Mouse (Mus musculus) frontal cortex, adult 2 months (tissue): ENCODE results near the gene Vmn1r209. TPM values are rescaled to one million over a fixed set of nuclear protein-coding genes. Genes with fewer than 3 reads are reported as not detected.
A peak's percentile ranks its signal among the peaks of the same experiment; 100 is the strongest.
"Not testable (repeated sequence)": the region's sequence is repeated elsewhere in the genome, so short reads cannot be mapped to it uniquely, and the experiment has no call there.

Experiments used
- DNase-seq, 2 experiments: peaks; one replicate each; pipeline ENCODE4 v3.0.0; 2022; ENCODE audit warnings: low spot score in 1 of 2; ENCODE audit errors: extremely low spot score in 1 of 2
- polyA plus RNA-seq: library from polyadenylated mRNA; depleted of rRNA; stranded (reverse); fragments of >200 nt; gene quantifications from 2 replicates; pipeline ENCODE4 v1.2.3, GENCODE M21; 2012; rRNA removed

Gene Vmn1r209
- 0.14 and 0.27 TPM in 2 replicates for polyA plus RNA-seq

GRCm38 (mm10) chr13:22809582-22809981, at the start of gene Vmn1r209:
Gene Vmn1r209, minus strand, starts transcription at chr13:22809682.
- not testable (repeated sequence) for DNase-seq

DNA sequence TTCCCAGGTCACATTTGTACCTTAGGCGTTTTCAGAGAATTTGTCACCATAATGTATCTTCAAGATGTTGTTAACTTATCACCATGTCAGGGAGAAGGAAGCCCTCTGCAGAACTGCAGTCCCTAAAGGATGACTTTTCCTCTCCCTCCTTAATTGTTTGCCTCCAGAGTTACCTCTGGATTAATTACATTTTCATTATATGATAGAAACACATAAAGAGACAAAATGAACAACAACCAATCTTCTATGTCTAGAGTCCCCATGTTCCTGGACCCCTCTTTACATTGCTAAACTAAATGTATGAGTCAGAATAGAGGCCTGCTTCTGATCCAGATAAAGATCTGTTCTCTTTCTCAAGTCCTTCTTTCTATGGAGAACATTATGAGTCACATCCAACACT, 48.0 kb upstream of the Vmn1r209 start, which contains the start of gene Vmn1r211:
TSS of gene Vmn1r211 (minus strand) at position 101 of the 400 bp plus-strand sequence.
- no peak for DNase-seq

- DNase-seq: no peak
These were observed 45.3 kb upstream of the Vmn1r209 start for GRCm38 (mm10) chr13:22854760-22855159.

DNA sequence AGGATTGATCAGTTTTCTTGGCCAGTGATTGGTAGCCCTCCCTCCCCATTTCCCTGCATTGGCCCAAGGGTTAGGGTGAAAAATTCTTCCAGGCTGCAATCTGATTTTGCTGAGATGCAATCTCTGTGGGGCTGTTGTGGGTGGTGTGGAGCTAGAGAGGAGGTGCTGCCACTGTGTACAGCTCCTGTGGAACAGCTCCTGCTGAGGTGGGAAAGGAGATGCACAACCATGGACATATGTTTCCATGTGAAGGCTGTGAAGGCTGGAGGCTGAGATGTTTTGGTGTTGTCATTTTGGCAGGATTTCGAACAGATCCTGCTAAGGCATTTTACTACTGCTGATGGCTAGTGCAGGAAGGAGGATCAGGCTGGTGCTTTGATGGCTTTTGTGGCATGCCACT, 37.3 kb upstream of the Vmn1r209 start:
- DNase-seq: peak; percentile 3 to 22

GRCm38 (mm10) chr13:22844304-22844703, 34.8 kb upstream of the Vmn1r209 start:
- not testable (repeated sequence) for DNase-seq

DNA sequence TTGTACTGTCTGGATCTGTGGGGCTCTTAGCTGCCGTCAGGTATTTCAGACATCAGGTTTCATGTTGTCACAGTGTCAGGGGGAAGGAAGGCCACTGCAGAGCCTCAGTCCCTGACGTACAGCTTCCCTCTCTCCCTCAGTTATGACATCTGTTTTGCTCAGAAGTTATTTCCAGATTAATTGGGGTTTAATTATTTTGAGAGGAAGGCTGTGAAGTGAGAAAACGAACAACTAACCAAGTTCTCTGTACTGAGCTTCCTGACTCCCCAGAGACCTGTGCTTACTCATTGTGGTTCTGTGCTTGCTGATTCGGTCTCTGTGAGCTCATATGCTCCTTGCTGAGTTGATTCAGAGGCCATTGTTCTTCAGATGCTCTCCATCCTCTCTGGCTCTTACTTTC, 21.8 kb upstream of the Vmn1r209 start, which contains the start of gene Vmn1r210:
TSS of gene Vmn1r210 (minus strand) at position 101 of the 400 bp plus-strand sequence.
- DNase-seq: no peak

DNA sequence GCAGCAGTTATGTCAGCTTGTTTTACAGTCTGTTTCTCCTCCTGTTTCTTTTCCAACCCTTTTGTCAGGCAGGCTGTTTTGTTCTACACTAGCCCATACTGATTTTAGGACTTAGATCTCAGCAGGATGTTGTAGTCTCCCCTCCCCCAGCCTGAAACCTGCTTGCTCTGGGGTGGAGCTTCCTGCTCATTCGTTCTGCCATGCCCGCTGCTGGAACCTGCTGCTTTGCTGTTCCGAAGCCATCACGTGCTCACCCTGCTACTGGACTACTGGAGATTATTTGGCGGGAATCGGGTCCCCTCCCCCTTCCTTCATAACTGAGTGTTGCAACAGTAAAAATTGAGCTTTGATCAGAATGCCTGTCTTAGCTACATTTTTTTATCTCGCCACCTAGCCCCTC, 19.9 kb upstream of the Vmn1r209 start:
- not testable (repeated sequence) for DNase-seq

DNA sequence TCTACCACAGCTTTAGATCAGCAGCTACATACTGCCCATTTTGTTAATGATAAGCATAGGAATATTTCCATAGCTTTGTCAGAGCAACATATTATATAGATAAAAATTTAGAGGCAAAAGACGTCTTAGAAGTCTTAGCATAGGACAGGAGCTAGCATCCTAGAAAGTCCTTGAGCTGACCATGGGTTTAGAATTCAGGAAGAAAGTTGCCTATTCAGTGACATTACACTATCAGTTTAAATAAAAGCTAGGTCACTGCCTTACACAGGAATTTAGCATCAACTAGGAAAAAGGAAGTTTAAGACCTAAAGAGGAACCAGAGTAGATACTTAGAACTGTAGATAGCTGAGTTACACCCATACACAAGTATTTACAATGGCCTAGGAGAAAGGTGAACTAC, 12.1 kb upstream of the Vmn1r209 start:
- DNase-seq: not testable (repeated sequence)

- DNase-seq: not testable (repeated sequence)
These were observed 21.4 kb downstream of the Vmn1r209 start for GRCm38 (mm10) chr13:22788096-22788495.

DNA sequence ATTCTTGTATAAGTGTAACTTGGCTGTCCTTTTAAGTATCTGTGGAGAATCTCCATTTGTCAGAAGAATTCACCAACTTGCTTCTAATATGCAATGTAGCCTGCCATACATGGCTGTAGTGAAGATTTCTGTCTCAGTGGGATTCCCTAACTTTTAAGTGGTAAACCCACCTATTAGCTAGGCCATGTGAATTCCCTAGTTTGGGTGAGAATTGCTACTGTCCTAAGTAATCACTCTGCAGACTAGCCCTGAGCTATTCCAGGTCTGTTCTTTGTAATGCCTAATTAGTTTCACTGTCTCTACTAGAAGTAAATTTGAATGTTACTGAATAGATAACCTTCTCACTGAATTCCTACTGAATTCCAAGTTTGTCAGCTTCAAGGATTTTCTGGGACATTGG, 25.3 kb downstream of the Vmn1r209 start:
- DNase-seq: not testable (repeated sequence)

- DNase-seq: not testable (repeated sequence)
These were observed 32.2 kb downstream of the Vmn1r209 start, which contains the start of gene Vmn1r208 for GRCm38 (mm10) chr13:22777300-22777699. Gene Vmn1r208, minus strand, starts transcription at chr13:22777400.

DNA sequence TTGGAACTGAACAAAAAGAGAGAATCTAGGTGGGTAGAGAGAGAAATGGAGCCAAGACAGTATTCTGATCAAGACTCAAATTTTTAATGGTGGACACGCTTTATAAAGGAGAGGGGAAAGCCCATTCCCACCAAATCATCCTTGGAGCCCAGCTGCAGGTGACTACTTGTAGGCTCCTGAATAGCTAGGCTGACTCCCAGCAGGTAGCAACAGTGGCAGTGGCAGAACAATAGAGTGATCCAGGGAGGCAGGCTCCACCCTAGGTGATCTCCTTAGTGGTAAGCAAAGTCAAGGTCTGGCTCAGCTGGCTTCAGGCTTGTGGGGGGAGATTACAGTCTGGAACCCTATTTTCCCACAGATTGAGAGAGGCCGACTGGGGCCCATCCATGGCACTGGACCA, 37.9 kb downstream of the Vmn1r209 start:
- DNase-seq: not testable (repeated sequence)

Other genes starting within 250 kb of the Vmn1r209 start
- gene Vmn1r205, start 216.7 kb downstream of the Vmn1r209 start, polyA plus RNA-seq: not detected in 2 replicates
- gene Vmn1r206, start 185.4 kb downstream of the Vmn1r209 start, polyA plus RNA-seq: 3.1 and 4.1 TPM in 2 replicates
- gene Vmn1r207-ps, start 80.1 kb downstream of the Vmn1r209 start, polyA plus RNA-seq: 0.22 and 0.25 TPM in 2 replicates
- gene Vmn1r208, start 32.3 kb downstream of the Vmn1r209 start, polyA plus RNA-seq: 0.24 and 0.42 TPM in 2 replicates
- not detected in 2 replicates for gene Vmn1r210, start 21.7 kb upstream of the Vmn1r209 start, polyA plus RNA-seq
- gene Vmn1r211, start 47.9 kb upstream of the Vmn1r209 start, polyA plus RNA-seq: not detected in 2 replicates
- not detected in 2 replicates for gene Vmn1r212, start 74.5 kb upstream of the Vmn1r209 start, polyA plus RNA-seq
- gene Vmn1r213, start 198.0 kb upstream of the Vmn1r209 start, polyA plus RNA-seq: not detected in 2 replicates
- not detected in 2 replicates for gene Vmn1r214, start 220.7 kb upstream of the Vmn1r209 start, polyA plus RNA-seq